Mouse (Mus musculus): ENCODE measurements at regions not wholly inside any gene's neighbourhood (a gene's known extent, or its start where the extent isn't known, plus 50 kb on each side); places are given as distances from the start of the nearest gene placed in this dataset.

DNA sequence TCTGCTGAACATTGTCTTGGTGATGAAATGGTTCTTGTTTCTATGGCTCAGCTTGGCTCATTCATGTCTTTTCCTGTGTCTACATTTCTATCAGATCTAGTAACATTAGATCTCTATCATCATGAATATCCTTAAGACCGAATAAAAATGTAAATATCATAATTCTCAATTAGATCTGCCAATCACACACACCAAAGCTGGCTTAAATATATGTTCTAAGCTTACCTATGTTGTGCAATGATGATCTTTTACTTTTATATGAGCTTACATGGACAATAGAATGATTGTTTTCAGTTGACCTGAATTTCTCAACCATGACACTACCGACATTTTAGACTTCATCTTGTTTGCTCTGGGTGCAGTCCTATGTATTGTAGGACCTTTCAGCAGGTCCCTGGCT lies 440.4 kb downstream of the Fam198b start:
- DNase-seq (ENCODE audit: low read depth, low spot score): no peak
- in situ Hi-C loops (cut with MboI; ENCODE audit: low pct_unique_long_range_greater_than_20kb): no loop called here
- no peaks in the 10 kb centered on the region for H3K27me3 ChIP-seq
- TF ChIP-seq CTCF (IDR thresholded peaks at IDR 0.05): no peak
- ChIA-PET CTCF (no interaction called here), POLR2A (no interaction called here)
- peak; percentile 17 for ATAC-seq

DNA sequence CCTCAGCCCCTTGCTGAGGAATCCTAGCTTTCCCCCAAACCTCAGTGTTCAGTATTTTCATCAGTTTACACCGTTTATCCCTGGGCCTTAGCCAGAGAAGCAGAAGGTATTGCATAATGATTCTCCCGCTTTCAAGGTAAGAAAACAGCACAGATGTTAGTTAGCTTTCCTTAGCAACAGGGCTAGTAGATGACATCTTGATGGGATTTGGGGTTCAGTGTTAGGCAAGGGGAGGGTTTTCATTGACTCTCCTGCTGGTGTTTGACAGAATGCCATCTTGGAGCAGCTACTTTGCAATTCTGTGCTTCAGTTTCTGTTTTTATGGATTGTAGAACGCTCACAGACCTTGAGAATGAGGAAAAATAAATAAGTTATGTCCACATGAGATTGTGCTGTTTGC lies 447.4 kb downstream of the Fam198b start:
- ATAC-seq: no peak
- POLR2A ChIA-PET: no interaction called here
- H3K27me3 ChIP-seq: peaks cover 7% of the 10 kb centered on the region
- in situ Hi-C loops (cut with MboI; ENCODE audit: low pct_unique_long_range_greater_than_20kb): no loop called here
- CTCF ChIA-PET: interaction anchor here (1.2 kb wide), 1 partner anchor 9 kb away, joined by 4 read pairs; no protein-coding TSS in a partner anchor
- no peak for TF ChIP-seq CTCF (IDR thresholded peaks at IDR 0.05)
- DNase-seq (ENCODE audit: low read depth, low spot score): no peak

DNA sequence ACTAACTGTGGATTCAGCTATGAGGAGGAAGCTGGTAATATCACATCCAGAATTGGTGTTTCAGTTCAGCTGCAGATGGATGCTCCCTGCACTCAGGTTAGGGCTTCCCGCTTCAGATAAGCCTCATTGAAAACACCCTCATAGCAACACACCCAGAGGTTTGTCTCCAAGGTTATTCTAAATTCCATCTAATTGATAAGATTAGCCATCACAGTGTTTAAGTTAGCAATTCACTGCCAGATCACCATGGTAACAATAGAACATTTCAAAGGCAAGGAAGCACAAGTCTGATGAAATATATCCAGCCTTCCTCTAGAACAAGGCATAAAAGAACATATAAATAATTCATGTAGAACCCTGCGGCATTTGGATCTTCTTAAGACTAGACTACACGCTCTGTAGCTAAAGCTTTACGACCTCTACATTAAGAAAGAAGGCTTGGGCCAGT lies 450.1 kb downstream of the Fam198b start:
- ATAC-seq: no peak
- CTCF ChIA-PET: no interaction called here
- peaks cover 11% of the 10 kb centered on the region for H3K27me3 ChIP-seq
- POLR2A ChIA-PET: no interaction called here
- in situ Hi-C loops (cut with MboI; ENCODE audit: low pct_unique_long_range_greater_than_20kb): no loop called here
- TF ChIP-seq CTCF (IDR thresholded peaks at IDR 0.05): no peak
- DNase-seq (ENCODE audit: low read depth, low spot score): no peak

GRCm38 (mm10) chr3:80336123-80336674 lies 451.9 kb downstream of the Fam198b start:
- POLR2A ChIA-PET: interaction anchor here (1.2 kb wide), 1 partner anchor 9 kb away, joined by 5 read pairs; no protein-coding TSS in a partner anchor
- ATAC-seq: peak; percentile 62
- no peak for TF ChIP-seq CTCF (IDR thresholded peaks at IDR 0.05)
- DNase-seq (ENCODE audit: low read depth, low spot score): no peak
- CTCF ChIA-PET: no interaction called here
- H3K27me3 ChIP-seq: peaks cover 11% of the 10 kb centered on the region
- in situ Hi-C loops (cut with MboI; ENCODE audit: low pct_unique_long_range_greater_than_20kb): no loop called here

DNA sequence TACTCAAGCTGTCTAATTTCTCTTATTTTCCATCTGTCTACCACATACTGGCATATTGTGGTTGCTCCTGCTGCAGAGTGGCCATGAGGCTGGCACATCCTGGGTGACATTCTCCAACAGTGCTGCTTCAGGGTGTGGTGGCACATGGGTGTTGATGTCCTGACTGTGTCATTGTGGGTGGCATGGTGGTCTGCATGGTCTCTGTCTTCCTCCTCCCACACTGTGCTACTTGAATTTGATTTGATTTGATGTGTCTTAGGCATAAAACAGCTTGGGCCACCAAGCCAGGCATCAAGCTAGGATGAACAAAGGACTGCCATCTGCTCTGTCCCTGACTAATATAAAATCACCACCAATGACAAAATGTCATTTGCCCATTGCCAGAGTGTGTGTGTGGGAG lies 434.7 kb downstream of the Gria2 start:
- CTCF ChIA-PET: no interaction called here
- DNase-seq (ENCODE audit: low read depth, low spot score) (no peak), ATAC-seq (no peak)
- no peak for TF ChIP-seq CTCF (IDR thresholded peaks at IDR 0.05)
- H3K27me3 ChIP-seq: peaks cover 19% of the 10 kb centered on the region
- POLR2A ChIA-PET: no interaction called here
- in situ Hi-C loops (cut with MboI; ENCODE audit: low pct_unique_long_range_greater_than_20kb): no loop called here

DNA sequence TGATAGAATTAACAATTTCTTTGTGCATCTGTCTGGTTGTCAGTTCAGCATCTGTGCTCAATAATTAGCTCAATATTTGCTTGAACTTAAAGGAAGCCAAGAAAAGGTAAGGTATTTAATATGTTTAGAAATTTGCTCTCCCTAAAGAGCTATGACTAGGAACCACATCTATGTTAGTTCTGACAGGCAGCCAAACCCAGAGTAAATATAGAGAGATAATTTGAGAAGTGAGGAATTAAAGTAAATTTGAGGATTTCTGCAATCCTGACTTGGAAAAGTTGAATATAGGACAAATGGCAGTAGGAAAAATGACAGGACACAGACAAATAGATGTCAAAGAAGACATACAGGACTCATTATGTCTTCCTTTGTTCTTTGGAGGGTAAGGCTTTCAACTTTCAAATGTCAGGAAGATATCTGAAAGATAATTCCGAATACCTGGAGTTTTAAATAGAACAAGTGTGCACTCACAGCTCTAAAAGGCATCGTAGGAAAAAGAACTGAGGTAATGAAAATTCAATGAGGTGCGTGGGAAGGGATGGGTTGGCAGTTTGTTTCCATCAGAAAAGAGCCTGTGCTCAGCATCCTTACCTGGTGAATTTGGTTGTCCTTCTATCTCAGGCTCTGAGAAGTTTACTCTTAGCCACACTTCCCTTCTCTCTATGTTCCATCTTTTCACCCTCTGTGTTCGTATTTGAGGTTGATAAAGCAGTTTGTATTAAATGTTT lies 433.3 kb downstream of the Gria2 start:
- DNase-seq (ENCODE audit: low read depth, low spot score) (no peak), ATAC-seq (no peak)
- ChIA-PET POLR2A (no interaction called here), CTCF (no interaction called here)
- peaks cover 20% of the 10 kb centered on the region for H3K27me3 ChIP-seq
- TF ChIP-seq CTCF (IDR thresholded peaks at IDR 0.05): no peak
- in situ Hi-C loops (cut with MboI; ENCODE audit: low pct_unique_long_range_greater_than_20kb): no loop called here

DNA sequence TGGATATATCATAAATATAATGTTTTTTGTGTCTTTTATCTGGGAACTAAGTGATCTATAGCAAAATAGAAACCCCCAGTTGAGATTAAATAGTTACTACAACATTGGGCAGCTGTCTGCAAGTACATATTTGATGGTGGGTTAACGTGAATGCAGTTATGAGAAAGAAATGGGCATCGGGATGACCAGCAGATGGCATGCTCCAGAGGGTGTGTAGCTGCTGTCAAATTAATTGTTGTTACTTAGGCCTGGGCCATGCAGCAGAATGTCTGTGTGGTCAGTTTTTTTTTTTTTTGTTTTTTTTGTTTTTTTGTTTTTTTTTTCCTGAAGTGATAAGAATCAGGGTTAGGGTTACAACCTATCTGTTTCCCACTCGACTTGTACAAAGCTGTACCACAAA lies 430.2 kb downstream of the Gria2 start:
- H3K27me3 ChIP-seq: peaks cover 17% of the 10 kb centered on the region
- DNase-seq (ENCODE audit: low read depth, low spot score) (no peak), ATAC-seq (no peak)
- peak; percentile 22 for TF ChIP-seq CTCF (IDR thresholded peaks at IDR 0.05)
- ChIA-PET CTCF (interaction anchor here (1.0 kb wide), 1 partner anchor 26 kb away, joined by 3 read pairs; no protein-coding TSS in a partner anchor), POLR2A (interaction anchor here (0.7 kb wide), 1 partner anchor 1078 kb away, joined by 5 read pairs; no protein-coding TSS in a partner anchor)
- in situ Hi-C loops (cut with MboI; ENCODE audit: low pct_unique_long_range_greater_than_20kb): no loop called here

DNA sequence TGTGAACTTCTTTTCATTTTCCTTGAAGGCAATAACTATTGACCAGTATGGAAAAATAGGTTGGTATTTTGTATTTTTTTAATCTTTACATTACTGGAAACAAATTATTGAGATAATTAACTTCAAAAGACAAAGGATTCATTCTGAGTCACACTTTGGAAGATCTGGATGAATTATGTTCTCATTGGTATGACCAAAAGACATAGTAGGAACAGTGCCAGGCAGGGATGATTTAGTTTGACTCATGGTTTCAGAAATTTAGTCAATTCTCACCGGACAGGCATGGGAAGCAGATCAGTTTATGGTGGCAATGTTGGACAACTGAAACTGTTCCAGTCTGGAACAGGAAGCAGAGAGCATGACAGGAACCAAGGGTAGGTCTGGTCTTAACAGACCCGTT lies 416.6 kb downstream of the Gria2 start:
- H3K27me3 ChIP-seq: peaks cover 25% of the 10 kb centered on the region
- ChIA-PET POLR2A (no interaction called here), CTCF (no interaction called here)
- no peak for TF ChIP-seq CTCF (IDR thresholded peaks at IDR 0.05)
- in situ Hi-C loops (cut with MboI; ENCODE audit: low pct_unique_long_range_greater_than_20kb): no loop called here
- DNase-seq (ENCODE audit: low read depth, low spot score) (peak; percentile 19), ATAC-seq (no peak)

GRCm38 (mm10) chr3:80396240-80396639 lies 406.4 kb downstream of the Gria2 start:
- CTCF ChIA-PET: no interaction called here
- TF ChIP-seq CTCF (IDR thresholded peaks at IDR 0.05): no peak
- POLR2A ChIA-PET: no interaction called here

GRCm38 (mm10) chr3:80420453-80420852 lies 382.2 kb downstream of the Gria2 start:
- DNase-seq (ENCODE audit: low read depth, low spot score): no peak
- H3K27me3 ChIP-seq: peaks cover 49% of the 10 kb centered on the region
- ChIA-PET CTCF (no interaction called here), POLR2A (interaction anchor here (0.6 kb wide), 1 partner anchor 1277 kb away, joined by 3 read pairs; no protein-coding TSS in a partner anchor)
- ATAC-seq: no peak
- in situ Hi-C loops (cut with MboI; ENCODE audit: low pct_unique_long_range_greater_than_20kb): no loop called here
- TF ChIP-seq CTCF (IDR thresholded peaks at IDR 0.05): no peak

More at GRCm38 (mm10) chr3:80396240-80396639, 406.4 kb downstream of the Gria2 start:
- DNase-seq (ENCODE audit: low read depth, low spot score) (no peak), ATAC-seq (no peak)
- H3K27me3 ChIP-seq: peaks cover 40% of the 10 kb centered on the region
- in situ Hi-C loops (cut with MboI; ENCODE audit: low pct_unique_long_range_greater_than_20kb): no loop called here

- no peak for TF ChIP-seq CTCF (IDR thresholded peaks at IDR 0.05)
- no peak for ATAC-seq
- POLR2A ChIA-PET: interaction anchor here (0.6 to 0.7 kb wide), 2 partner anchors 65 to 1700 kb away, joined by 3 read pairs; no protein-coding TSS in a partner anchor
- in situ Hi-C loops (cut with MboI; ENCODE audit: low pct_unique_long_range_greater_than_20kb): no loop called here
- CTCF ChIA-PET: interaction anchor here (1.0 to 1.5 kb wide), 2 partner anchors 18 to 70 kb away, joined by 3 read pairs; no protein-coding TSS in a partner anchor
- no peak for DNase-seq (ENCODE audit: low read depth, low spot score)
- H3K27me3 ChIP-seq: peaks cover 46% of the 10 kb centered on the region
Measured at GRCm38 (mm10) chr3:80421461-80421860, 381.2 kb downstream of the Gria2 start.
